Mouse (Mus musculus) embryonic facial prominence, embryonic 11.5 days (tissue): ENCODE data around the gene Aifm3. TPM values are rescaled to one million over a fixed set of nuclear protein-coding genes. Genes with fewer than 3 reads are reported as not detected.

Experiments
- ATAC-seq: fragments of 200-750 bp; cut with Nextera tagmentation; replicated peaks from 2 replicates; pipeline ENCODE4 v1.8.0; 2017; ENCODE audit warnings: low read depth; ENCODE audit not compliant: insufficient number of reproducible peaks, low FRiP score, low TSS enrichment
- DNase-seq: peaks from one replicate; pipeline ENCODE4 v3.0.0-alpha.2; 2015; ENCODE audit warnings: low spot score
- H3K27ac ChIP-seq: fragments of 300-500 bp; sonication (generic); replicated peaks from 2 replicates; pipeline ENCODE4 v1.5.1; 2014; ENCODE audit warnings: mild to moderate bottlenecking, low read depth, low read length, control low read depth
- H3K27me3 ChIP-seq: fragments of 300-500 bp; sonication (generic); 2 replicates; pipeline ENCODE4 v1.6.1; 2014; ENCODE audit warnings: mild to moderate bottlenecking, low read length, moderate library complexity, mixed read lengths; ENCODE audit not compliant: control insufficient read depth, insufficient read depth
- H3K36me3 ChIP-seq: fragments of 300-500 bp; sonication (generic); replicated peaks from 2 replicates; pipeline ENCODE4 v1.6.1; 2014; ENCODE audit warnings: low read depth, mild to moderate bottlenecking, low read length, moderate library complexity, mixed read lengths; ENCODE audit not compliant: control insufficient read depth, insufficient read depth
- H3K4me1 ChIP-seq: fragments of 300-500 bp; sonication (generic); 2 replicates; pipeline ENCODE4 v1.6.1; 2014; ENCODE audit warnings: low read length, mixed read lengths; ENCODE audit not compliant: control insufficient read depth, insufficient read depth
- H3K4me2 ChIP-seq: fragments of 300-500 bp; sonication (generic); 2 replicates; pipeline ENCODE4 v1.6.1; 2014; ENCODE audit warnings: low read depth, mild to moderate bottlenecking, control low read depth, low read length, moderate library complexity
- H3K4me3 ChIP-seq: fragments of 300-500 bp; sonication (generic); 2 replicates; pipeline ENCODE4 v1.5.1; 2014; ENCODE audit warnings: low read depth, low read length, control low read depth
- H3K9ac ChIP-seq: fragments of 300-500 bp; sonication (generic); replicated peaks from 2 replicates; pipeline ENCODE4 v1.6.1; 2014; ENCODE audit warnings: mild to moderate bottlenecking, control low read depth, low read length
- H3K9me3 ChIP-seq: fragments of 300-500 bp; sonication (generic); replicated peaks from 2 replicates; pipeline ENCODE4 v1.6.1; 2016; ENCODE audit warnings: mild to moderate bottlenecking, low read length, inconsistent platforms, mixed read lengths; ENCODE audit not compliant: control insufficient read depth
- WGBS: fragments of 180-500 bp; shearing (Covaris S2); extraction: QIAGEN DNeasy Blood & Tissue Kit; methylation state at CpG from one replicate; pipeline ENCODE4 v1.1.7; 2014; 5-methylcytosine and 5-hydroxymethylcytosine counted together
- polyA plus RNA-seq: library from polyadenylated mRNA; unstranded; fragments of >200 nt; fragmentation: Nextera tagmentation; extraction: Ambion mirVana; gene quantifications from 2 replicates; pipeline ENCODE4 v1.2.1, GENCODE M21; 2014

Aifm3 gene
- polyA plus RNA-seq, 1 experiment from 2014 or later = 0.77 TPM

GRCm38 (mm10) chr16:17488478-17489468 lies 638 bp upstream of the Aifm3 start:
- DNase-seq = peak; percentile 43
- Histone ChIP-seq H3K27ac (no peak overlapping the region), H3K9ac (no peak overlapping the region), H3K4me3 (peak overlapping the region; percentile 40), H3K36me3 (no peaks in the 10 kb centered on the region; the same call in none of the 2 replicates), H3K27me3 (peaks cover 3% of the 10 kb centered on the region), H3K4me1 (peaks cover 3% of the 10 kb centered on the region; the same call in 1 of the 2 replicates), H3K4me2 (peak overlapping the region; percentile 83), H3K9me3 (no peaks in the 10 kb centered on the region)
- peak; percentile 1; the same call in 1 of the 2 replicates for ATAC-seq
- WGBS = 46% methylated on average over 14 of the region's 14 CpGs

- no peak for DNase-seq
Measured at GRCm38 (mm10) chr16:17491154-17491553, 1.7 kb downstream of the Aifm3 start.

GRCm38 (mm10) chr16:17491896-17492561 lies 2.6 kb downstream of the Aifm3 start:
- Histone ChIP-seq H3K9me3 (no peaks in the 10 kb centered on the region), H3K27me3 (peaks cover 3% of the 10 kb centered on the region), H3K4me3 (no peak overlapping the region), H3K36me3 (no peaks in the 10 kb centered on the region), H3K4me2 (no peak overlapping the region), H3K9ac (no peak overlapping the region), H3K27ac (no peak overlapping the region), H3K4me1 (peaks cover 3% of the 10 kb centered on the region; the same call in 1 of the 2 replicates)
- WGBS = 75% methylated on average over 5 of the region's 5 CpGs
- no peak for DNase-seq
- ATAC-seq = no peak

More at GRCm38 (mm10) chr16:17491154-17491553, 1.7 kb downstream of the Aifm3 start:
- H3K27ac ChIP-seq = no peak overlapping the region
- no peak overlapping the region for H3K4me2 ChIP-seq
- no peak overlapping the region for H3K4me3 ChIP-seq
- no peak for ATAC-seq
- peaks cover 3% of the 10 kb centered on the region; the same call in 1 of the 2 replicates for H3K4me1 ChIP-seq
- 87% methylated on average over 5 of the region's 5 CpGs for WGBS
- H3K9ac ChIP-seq = no peak overlapping the region
- peaks cover 3% of the 10 kb centered on the region for H3K27me3 ChIP-seq
- H3K9me3 ChIP-seq = no peaks in the 10 kb centered on the region
- H3K36me3 ChIP-seq = no peaks in the 10 kb centered on the region

DNA sequence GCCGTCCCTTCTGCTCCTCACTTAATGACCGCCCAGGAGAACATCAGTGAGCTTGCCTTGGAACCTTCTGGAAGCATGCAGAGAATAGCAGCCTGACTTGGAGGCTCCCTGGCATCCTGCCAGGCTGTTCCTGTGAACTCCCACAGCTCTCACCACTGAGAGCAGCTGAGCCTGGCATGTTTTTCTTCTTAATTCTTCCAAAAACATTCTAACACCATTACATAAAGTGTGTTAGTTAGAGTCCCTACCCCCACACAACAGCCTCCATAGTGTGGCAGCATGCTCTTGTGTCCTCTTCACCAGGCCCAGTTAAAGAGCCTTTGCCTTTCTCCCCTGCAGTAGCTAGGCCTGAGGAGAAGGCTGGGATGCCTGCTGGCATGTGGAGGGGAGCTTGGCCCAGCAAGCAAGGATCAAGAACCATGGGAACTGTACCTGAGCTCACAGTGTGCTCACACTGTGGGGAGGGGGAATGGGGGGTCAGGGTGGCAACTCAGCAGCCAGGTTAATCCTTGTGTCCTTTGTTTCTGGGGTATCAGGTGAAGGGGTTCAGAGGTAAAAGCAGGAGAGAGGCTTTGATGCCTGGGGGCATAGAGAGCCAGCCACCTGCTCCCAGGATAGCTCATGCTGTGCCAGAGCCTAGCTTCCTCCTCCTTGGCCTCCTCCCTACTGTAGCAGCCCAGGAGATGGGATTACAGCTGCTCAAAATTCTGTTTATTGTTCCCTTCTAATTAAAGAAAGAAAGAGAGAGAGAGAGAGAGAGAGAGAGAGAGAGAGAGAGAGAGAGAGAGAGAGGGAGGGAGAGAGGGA lies 7.3 kb downstream of the Aifm3 start:
- WGBS = 65% methylated on average over 2 of the region's 2 CpGs
- Histone ChIP-seq H3K4me3 (no peak overlapping the region), H3K27ac (no peak overlapping the region)

GRCm38 (mm10) chr16:17499249-17499883 lies 10.0 kb downstream of the Aifm3 start:
- H3K36me3 ChIP-seq = no peaks in the 10 kb centered on the region
- DNase-seq (peak; percentile 19), ATAC-seq (peak; percentile 73)
- no peaks in the 10 kb centered on the region for H3K4me1 ChIP-seq
- WGBS = 22% methylated on average over 10 of the region's 10 CpGs
- H3K9me3 ChIP-seq = no peaks in the 10 kb centered on the region
- H3K4me3 ChIP-seq = no peak overlapping the region
- no peak overlapping the region for H3K4me2 ChIP-seq
- H3K27me3 ChIP-seq = no peaks in the 10 kb centered on the region
- no peak overlapping the region for H3K9ac ChIP-seq
- H3K27ac ChIP-seq = no peak overlapping the region

More for the DNA sequence above, 7.3 kb downstream of the Aifm3 start:
- ATAC-seq (no peak), DNase-seq (no peak)
- Histone ChIP-seq H3K4me1 (no peaks in the 10 kb centered on the region), H3K27me3 (no peaks in the 10 kb centered on the region), H3K9ac (no peak overlapping the region), H3K9me3 (no peaks in the 10 kb centered on the region), H3K36me3 (no peaks in the 10 kb centered on the region), H3K4me2 (no peak overlapping the region)

DNA sequence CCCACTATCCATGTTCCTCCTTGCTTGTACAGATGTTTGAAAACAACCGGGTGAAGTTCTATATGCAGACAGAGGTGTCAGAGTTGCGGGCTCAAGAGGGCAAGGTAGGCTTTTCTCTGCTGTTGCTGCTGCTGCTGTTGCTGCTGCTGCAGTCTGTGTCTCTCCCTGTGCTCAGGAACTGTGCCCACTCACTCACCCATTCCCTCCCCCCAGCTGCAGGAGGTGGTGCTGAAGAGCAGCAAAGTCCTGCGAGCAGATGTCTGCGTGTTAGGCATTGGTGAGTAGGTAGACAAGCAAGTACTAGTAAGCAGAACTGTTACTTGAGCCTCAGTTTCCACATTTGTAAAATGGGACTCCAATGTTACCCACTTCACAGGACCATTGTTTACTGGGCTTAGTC lies 13.3 kb downstream of the Aifm3 start:
- Histone ChIP-seq H3K27me3 (no peaks in the 10 kb centered on the region), H3K9me3 (no peaks in the 10 kb centered on the region), H3K36me3 (no peaks in the 10 kb centered on the region), H3K4me1 (no peaks in the 10 kb centered on the region), H3K27ac (no peak overlapping the region), H3K4me3 (no peak overlapping the region), H3K9ac (no peak overlapping the region), H3K4me2 (no peak overlapping the region)
- no peak for ATAC-seq
- 80% methylated on average over 4 of the region's 4 CpGs for WGBS
- no peak for DNase-seq

DNA sequence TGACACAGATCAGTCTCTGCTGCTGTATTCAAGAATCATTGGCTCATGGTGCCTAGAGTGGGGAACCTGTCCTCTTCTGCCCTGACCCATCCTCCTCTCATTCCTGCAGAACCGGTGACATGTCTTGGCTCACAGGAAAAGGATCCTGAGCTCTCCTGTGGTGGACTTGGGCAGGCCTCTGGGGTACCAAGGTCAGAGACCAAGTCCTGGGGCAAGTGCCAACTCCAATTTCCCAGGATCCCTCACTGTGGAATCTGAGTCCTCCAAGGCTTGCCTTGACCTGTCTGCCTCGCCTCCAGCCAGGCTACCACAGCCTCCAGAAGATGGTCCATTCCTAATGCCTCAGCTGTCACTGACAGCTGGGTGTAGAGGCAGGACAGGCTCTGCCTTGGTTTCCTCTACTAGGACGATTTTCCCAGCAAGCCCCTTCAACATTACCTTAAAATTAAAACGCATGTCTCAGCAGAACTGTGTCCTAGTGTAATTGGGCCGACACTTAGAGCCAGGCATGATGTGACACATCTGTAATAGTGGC lies 17.7 kb downstream of the Aifm3 start:
- H3K9me3 ChIP-seq = no peaks in the 10 kb centered on the region
- H3K27ac ChIP-seq = no peak overlapping the region
- DNase-seq (no peak), ATAC-seq (no peak)
- H3K27me3 ChIP-seq = no peaks in the 10 kb centered on the region
- WGBS = 80% methylated on average over 5 of the region's 5 CpGs
- no peak overlapping the region for H3K4me2 ChIP-seq
- no peaks in the 10 kb centered on the region for H3K36me3 ChIP-seq
- no peaks in the 10 kb centered on the region for H3K4me1 ChIP-seq
- H3K9ac ChIP-seq = no peak overlapping the region
- H3K4me3 ChIP-seq = no peak overlapping the region
